Mouse (Mus musculus) MEL (cell line): Measurements from ENCODE around the gene Msi2.

Experiments
- CHD2 ChIP-seq: IDR thresholded peaks from 2 replicates; pipeline ENCODE4 v1.6.1; 2011; ENCODE audit warnings: low read length, improper control_type of control experiment
- CTCF ChIP-seq, 3 experiments: IDR thresholded peaks in 2 of 3; conservative IDR thresholded peaks in 1 of 3; 2 replicates each; pipeline ENCODE4 v1.5.1; 2011 to 2012; ENCODE audit warnings: low read length in 3 of 3, low read depth in 2 of 3, mild to moderate bottlenecking in 2 of 3, improper control_type of control experiment in 1 of 3, inconsistent platforms in 1 of 3, mixed read lengths in 1 of 3, moderate library complexity in 1 of 3; ENCODE audit not compliant: control insufficient read depth in 1 of 3, insufficient read depth in 1 of 3, poor library complexity in 1 of 3, severe bottlenecking in 1 of 3
- E2F4 ChIP-seq: IDR thresholded peaks from 2 replicates; pipeline ENCODE4 v1.6.1; 2011; ENCODE audit warnings: low read depth, low read length, improper control_type of control experiment, borderline replicate concordance
- ELF1 ChIP-seq: IDR thresholded peaks from 2 replicates; pipeline ENCODE4 v1.6.1; 2014; ENCODE audit warnings: low read depth, mild to moderate bottlenecking, inconsistent platforms, low read length, improper control_type of control experiment, moderate library complexity
- EP300 ChIP-seq, 2 experiments: IDR thresholded peaks; 2 replicates each; pipeline ENCODE4 v1.6.1; 2011; ENCODE audit warnings: improper control_type of control experiment in 2 of 2, low read length in 2 of 2, low read depth in 1 of 2, mild to moderate bottlenecking in 1 of 2
- MEF2A ChIP-seq: IDR thresholded peaks from 2 replicates; pipeline ENCODE4 v1.6.1; 2014; ENCODE audit warnings: low read depth, mild to moderate bottlenecking, inconsistent platforms, low read length, improper control_type of control experiment; ENCODE audit not compliant: poor library complexity, insufficient replicate concordance, severe bottlenecking; ENCODE audit errors: extremely low read depth
- POLR2A ChIP-seq, 2 experiments: IDR thresholded peaks; 2 replicates each; pipeline ENCODE4 v1.6.1; 2011 to 2012; ENCODE audit warnings: low read length in 2 of 2, mild to moderate bottlenecking in 2 of 2, control low read depth in 1 of 2, improper control_type of control experiment in 1 of 2, low read depth in 1 of 2, moderate library complexity in 1 of 2; ENCODE audit not compliant: control insufficient read depth in 1 of 2, insufficient read depth in 1 of 2, poor library complexity in 1 of 2
- TCF12 ChIP-seq: IDR thresholded peaks from 2 replicates; pipeline ENCODE4 v1.6.1; 2014; ENCODE audit warnings: low read depth, mild to moderate bottlenecking, inconsistent platforms, low read length, improper control_type of control experiment, moderate library complexity

DNA sequence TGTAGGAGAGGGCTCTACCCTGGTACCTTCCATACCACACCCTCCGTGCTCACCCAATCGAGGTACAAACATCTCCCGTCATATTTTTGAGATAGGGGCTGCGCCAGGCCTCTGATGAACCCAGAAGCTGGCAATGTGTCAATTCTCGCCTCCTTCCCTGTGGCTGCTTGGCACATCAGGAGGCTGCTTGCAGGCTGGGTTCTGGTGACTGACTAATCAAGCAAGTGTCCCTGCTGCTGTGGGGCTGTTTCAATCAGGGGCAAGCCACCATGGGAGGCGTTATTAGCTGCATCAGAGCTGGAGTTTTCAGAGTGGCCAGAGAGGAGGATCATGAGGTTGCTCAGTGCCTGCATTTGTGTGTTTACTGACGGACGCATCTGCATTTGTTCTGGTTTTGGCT lies 310.0 kb downstream of the Msi2 start:
- TF ChIP-seq MEF2A (no peak), POLR2A (IDR thresholded peaks at IDR 0.05; ENCODE audit: control insufficient read depth in 1 of 2, insufficient read depth in 1 of 2, low read depth in 1 of 2, low read length in 2 of 2, poor library complexity in 1 of 2) (no peak), TCF12 (no peak), CTCF (IDR thresholded peaks at IDR 0.05 in 2 of 3, conservative IDR thresholded peaks at IDR 0.05 in 1 of 3; ENCODE audit: control insufficient read depth in 1 of 3, insufficient read depth in 1 of 3, low read depth in 2 of 3, low read length in 3 of 3, poor library complexity in 1 of 3, severe bottlenecking in 1 of 3) (no peak), EP300 (IDR thresholded peaks at IDR 0.05; ENCODE audit: low read depth in 1 of 2, low read length in 2 of 2) (no peak), ELF1 (no peak), CHD2 (no peak), E2F4 (no peak)
